Mouse (Mus musculus): Measurements from ENCODE around the gene 2410002F23Rik. TPM values are rescaled to one million over a fixed set of nuclear protein-coding genes. Genes with fewer than 3 reads are reported as not detected.
"Not testable (repeated sequence)": the region's sequence is repeated elsewhere in the genome, so short reads cannot be mapped to it uniquely, and the experiment has no call there.

Gene 2410002F23Rik
- polyA plus RNA-seq, 2 experiments from 2014 or later = 101 to 192 TPM

GRCm38 (mm10) chr7:44262791-44263643, 16.5 kb downstream of the 2410002F23Rik start:
- ATAC-seq = peak; percentile 93

GRCm38 (mm10) chr7:44268117-44268516, 21.6 kb downstream of the 2410002F23Rik start:
- ATAC-seq = no peak

- no peak for ATAC-seq
Observed at GRCm38 (mm10) chr7:44269397-44269796, 22.9 kb downstream of the 2410002F23Rik start.

GRCm38 (mm10) chr7:44271309-44271708, 24.8 kb downstream of the 2410002F23Rik start:
- ATAC-seq = no peak

GRCm38 (mm10) chr7:44272546-44272945, 26.0 kb downstream of the 2410002F23Rik start:
- ATAC-seq = no peak

GRCm38 (mm10) chr7:44273446-44273845, 26.9 kb downstream of the 2410002F23Rik start:
- ATAC-seq = no peak

- no peak for ATAC-seq
Observed at GRCm38 (mm10) chr7:44274096-44274495, 27.6 kb downstream of the 2410002F23Rik start.

GRCm38 (mm10) chr7:44275546-44275945, 29.0 kb downstream of the 2410002F23Rik start:
- ATAC-seq = no peak

GRCm38 (mm10) chr7:44276461-44277249, 30.1 kb downstream of the 2410002F23Rik start:
- ATAC-seq = no peak

GRCm38 (mm10) chr7:44277250-44277622, 30.7 kb downstream of the 2410002F23Rik start:
- no peak for ATAC-seq

- no peak for ATAC-seq
Observed at GRCm38 (mm10) chr7:44280959-44281358, 34.4 kb downstream of the 2410002F23Rik start.

GRCm38 (mm10) chr7:44281586-44281985, 35.1 kb downstream of the 2410002F23Rik start:
- ATAC-seq = no peak

GRCm38 (mm10) chr7:44287760-44288159, 41.2 kb downstream of the 2410002F23Rik start:
- ATAC-seq = no peak

GRCm38 (mm10) chr7:44290986-44291385, 44.5 kb downstream of the 2410002F23Rik start:
- no peak for ATAC-seq

- no peak for ATAC-seq
Observed at GRCm38 (mm10) chr7:44291418-44291817, 44.9 kb downstream of the 2410002F23Rik start.

- not testable (repeated sequence) for ATAC-seq
Observed at GRCm38 (mm10) chr7:44297501-44297900, 51.0 kb downstream of the 2410002F23Rik start.

Other genes starting within 250 kb of the 2410002F23Rik start
- gene Klk1b26, start 234.6 kb upstream of the 2410002F23Rik start, polyA plus RNA-seq (2017; shearing (Covaris generic)) = not detected
- 1 to 10 TPM; 1.7 to 5.7 TPM for gene Klk1b27, start 194.4 kb upstream of the 2410002F23Rik start, polyA plus RNA-seq (2017; shearing (Covaris generic))
- not detected for gene Klk1b21, start 144.4 kb upstream of the 2410002F23Rik start, polyA plus RNA-seq (2017; shearing (Covaris generic))
- gene Klk1b22, start 134.0 kb upstream of the 2410002F23Rik start, polyA plus RNA-seq (2017; shearing (Covaris generic)) = not detected
- gene Klk1b16, start 110.0 kb upstream of the 2410002F23Rik start, polyA plus RNA-seq (2017; shearing (Covaris generic)) = not detected
- gene Klk1b24, start 58.5 kb upstream of the 2410002F23Rik start, polyA plus RNA-seq (2017; shearing (Covaris generic)) = not detected
- not detected for gene Klk1b3, start 48.5 kb upstream of the 2410002F23Rik start, polyA plus RNA-seq (2017; shearing (Covaris generic))
- gene Klk1b4, start 39.3 kb upstream of the 2410002F23Rik start, polyA plus RNA-seq (2017; shearing (Covaris generic)) = not detected
- not detected for gene Klk1b5, start 30.8 kb upstream of the 2410002F23Rik start, polyA plus RNA-seq (2017; shearing (Covaris generic))
- 1 to 10 TPM in 1 of 2 experiments, not detected in 1; 1.0 TPM for gene Klk1, start 21.4 kb upstream of the 2410002F23Rik start, polyA plus RNA-seq (2017; shearing (Covaris generic))
- gene Gm36864, start 10.5 kb upstream of the 2410002F23Rik start, polyA plus RNA-seq (2017; shearing (Covaris generic)) = not detected
- 1 to 10 TPM in 1 of 2 experiments, under 1 TPM in 1; 0.93 to 1.7 TPM for gene 1700028J19Rik, start within 50 bp of the 2410002F23Rik start, polyA plus RNA-seq (2017; shearing (Covaris generic))
- gene Acp4, start 10.7 kb downstream of the 2410002F23Rik start, polyA plus RNA-seq (2017; shearing (Covaris generic)) = not detected
- not detected for gene Gm15517, start 14.7 kb downstream of the 2410002F23Rik start, polyA plus RNA-seq (2017; shearing (Covaris generic))
- under 1 TPM; 0.35 to 0.66 TPM for gene Clec11a, start 60.2 kb downstream of the 2410002F23Rik start, polyA plus RNA-seq (2017; shearing (Covaris generic))
- gene Shank1, start 63.5 kb downstream of the 2410002F23Rik start, polyA plus RNA-seq (2017; shearing (Covaris generic)) = under 1 TPM; 0.12 to 0.58 TPM
- not detected for gene Syt3, start 137.4 kb downstream of the 2410002F23Rik start, polyA plus RNA-seq (2017; shearing (Covaris generic))
- gene 1700008O03Rik, start 139.1 kb downstream of the 2410002F23Rik start, polyA plus RNA-seq (2017; shearing (Covaris generic)) = not detected
- not detected for gene Lrrc4b, start 182.3 kb downstream of the 2410002F23Rik start, polyA plus RNA-seq (2017; shearing (Covaris generic))
- gene Aspdh, start 218.7 kb downstream of the 2410002F23Rik start, polyA plus RNA-seq (2017; shearing (Covaris generic)) = under 1 TPM in 1 of 2 experiments, not detected in 1; 0.73 TPM
- gene Josd2, start 221.3 kb downstream of the 2410002F23Rik start, polyA plus RNA-seq (2017; shearing (Covaris generic)) = 10 to 100 TPM; 54.9 to 76.4 TPM
- gene Emc10, start 249.8 kb downstream of the 2410002F23Rik start, polyA plus RNA-seq (2017; shearing (Covaris generic)) = 10 to 100 TPM; 15.2 to 16.1 TPM
- 1 to 10 TPM; 3.9 to 5.4 TPM for gene Fam71e1, start 249.9 kb downstream of the 2410002F23Rik start, polyA plus RNA-seq (2017; shearing (Covaris generic))